Mouse (Mus musculus): ENCODE data around the gene Olfr357.

Olfr357 gene

GRCm38 (mm10) chr2:36993527-36993926, at the start of gene Olfr357:
Gene Olfr357, plus strand, starts transcription at chr2:36993827.
- DNase-seq (ENCODE audit: low read depth, low spot score) = no peak

GRCm38 (mm10) chr2:36997030-36997429, 3.4 kb downstream of the Olfr357 start:
- DNase-seq (ENCODE audit: low read depth, low spot score) = no peak

- DNase-seq (ENCODE audit: low read depth, low spot score) = no peak
These were observed 15.6 kb downstream of the Olfr357 start, which contains the start of gene Olfr358 for GRCm38 (mm10) chr2:37009235-37009634. Gene Olfr358, minus strand, starts transcription at chr2:37009335.
